Mouse (Mus musculus): ENCODE measurements around the gene Cecr2. TPM values are rescaled to one million over a fixed set of nuclear protein-coding genes. Genes with fewer than 3 reads are reported as not detected.

Cecr2 gene
- total RNA-seq, 2 experiments from 2014 or later: 14.2 to 14.8 TPM

Small RNA genes within 50 kb of the gene (microRNA-seq; reads per million reads assigned to microRNA genes)
- gene Gm25193: 0 reads per million in 2 experiments

Other genes with a start within 250 kb of the Cecr2 start
- 1 to 10 TPM; 6.0 to 7.3 TPM for gene Il17ra, start 203.1 kb upstream of the Cecr2 start, total RNA-seq (2021)
- gene Tmem121b, start 172.6 kb upstream of the Cecr2 start, total RNA-seq (2021): 10 to 100 TPM; 37.7 to 41.3 TPM
- 10 to 100 TPM; 29.5 to 30.5 TPM for gene Hdhd5, start 135.1 kb upstream of the Cecr2 start, total RNA-seq (2021)
- gene Slc25a18, start 107.2 kb downstream of the Cecr2 start, total RNA-seq (2021): 10 to 100 TPM; 56.7 to 57.9 TPM
- gene Atp6v1e1, start 156.4 kb downstream of the Cecr2 start, total RNA-seq (2021): 100 to 1,000 TPM; 455 to 500 TPM
- gene Bcl2l13, start 169.8 kb downstream of the Cecr2 start, total RNA-seq (2021): 10 to 100 TPM; 36.7 to 38.2 TPM